Comparison of ENCODE assay signal across 14 mouse cellular contexts in the genomic region with DNA sequence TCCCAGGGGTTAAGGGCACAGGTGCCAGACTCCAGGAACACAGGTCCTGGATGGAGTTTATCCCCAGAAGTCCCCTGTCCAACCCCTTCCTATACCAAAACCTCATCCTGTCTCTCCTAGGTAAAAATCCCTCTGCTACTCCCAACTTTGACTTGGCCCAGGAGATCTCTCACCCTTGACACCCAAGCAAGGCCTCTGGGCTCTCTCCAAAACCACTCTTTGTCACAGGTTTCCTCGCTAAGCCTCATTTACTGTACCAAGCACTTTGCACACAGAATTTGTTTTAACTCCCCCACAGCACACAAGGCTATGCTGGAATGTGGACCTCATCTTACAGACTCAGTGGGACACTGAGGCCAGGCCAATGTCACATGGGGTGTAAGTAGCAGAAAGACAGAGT.
DNase-seq lines count a peak whose midpoint lies in the region; ATAC-seq and TF ChIP-seq lines count a peak whose summit lies in the region.
"Had no signal": no experiment of that assay in that cellular context is flagged by ENCODE, and none has a peak within 500 bp of the region (broad histone marks: within the 10 kb centered on the region; RNA-seq: fewer than 3 reads in every experiment).

No protein-coding gene starts in this region.

- no peak for DNase-seq in forebrain, embryonic 10.5 days (ENCODE audit: extremely low spot score, low spot score)
- DNase-seq in forebrain, embryonic 11.5 days (ENCODE audit: low spot score) = no peak
- DNase-seq in lung, postnatal 0 days (ENCODE audit: low spot score) = no peak
- DNase-seq in lung, postnatal 10 days = no peak
- no peak for DNase-seq in layer of hippocampus, postnatal 14 days (ENCODE audit: low spot score in 2 of 2)
- DNase-seq: cerebellum, postnatal 25 days; liver, embryonic 13.5 days; thymus, postnatal 14 days had no signal

- H3K4me2 ChIP-seq in forebrain, embryonic 11.5 days (ENCODE audit: low read depth, low read length, severe bottlenecking) = no peak overlapping the region
- no peak overlapping the region for H3K4me2 ChIP-seq in hindbrain, embryonic 15.5 days
- no peak overlapping the region for H3K4me2 ChIP-seq in hindbrain, embryonic 12.5 days (replicated peaks)
- H3K4me2 ChIP-seq in lung, postnatal 0 days (replicated peaks; ENCODE audit: low read depth, low read length) = 0 out of 2 replicates have a peak overlapping the region, but pooled peaks have one; percentile 5
- H3K4me2 ChIP-seq in stomach, embryonic 15.5 days = no peak overlapping the region
- H3K4me2 ChIP-seq: liver, embryonic 13.5 days; midbrain, embryonic 13.5 days; neural tube, embryonic 15.5 days had no signal

- TF ChIP-seq EP300 in lung, postnatal 0 days (IDR thresholded peaks at IDR 0.05) = no peak

- H3K4me3 ChIP-seq in forebrain, embryonic 10.5 days = no peak overlapping the region
- no peak overlapping the region for H3K4me3 ChIP-seq in forebrain, embryonic 11.5 days (ENCODE audit: low read depth, low read length)
- H3K4me3 ChIP-seq in hindbrain, embryonic 15.5 days = no peak overlapping the region
- H3K4me3 ChIP-seq in hindbrain, embryonic 12.5 days = no peak overlapping the region
- no peak overlapping the region for H3K4me3 ChIP-seq in lung, postnatal 0 days (ENCODE audit: low read depth, low read length)
- no peak overlapping the region for H3K4me3 ChIP-seq in stomach, embryonic 15.5 days (replicated peaks)
- H3K4me3 ChIP-seq: layer of hippocampus, adult 2 months; liver, embryonic 13.5 days; midbrain, embryonic 13.5 days; neural tube, embryonic 15.5 days had no signal

- 84% methylated on average over 1 of the region's 1 CpGs for WGBS in forebrain, embryonic 10.5 days
- 100% methylated on average over 1 of the region's 1 CpGs for WGBS in forebrain, embryonic 11.5 days
- WGBS in hindbrain, embryonic 15.5 days = 96% methylated on average over 1 of the region's 1 CpGs
- WGBS in hindbrain, embryonic 12.5 days = 77% methylated on average over 1 of the region's 1 CpGs
- WGBS in lung, postnatal 0 days = 50% methylated on average over 1 of the region's 1 CpGs
- 76% methylated on average over 1 of the region's 1 CpGs for WGBS in stomach, embryonic 15.5 days

- ATAC-seq in forebrain, embryonic 11.5 days (replicated peaks; ENCODE audit: low FRiP score) = no peak
- ATAC-seq in hindbrain, embryonic 15.5 days (ENCODE audit: low FRiP score, low read depth) = no peak
- ATAC-seq in hindbrain, embryonic 12.5 days (ENCODE audit: low FRiP score) = no peak
- no peak for ATAC-seq in lung, postnatal 0 days
- ATAC-seq in stomach, embryonic 15.5 days (ENCODE audit: insufficient read depth, low FRiP score, low read depth) = no peak

- no peak overlapping the region for H3K9ac ChIP-seq in forebrain, embryonic 11.5 days (ENCODE audit: low read length)
- no peak overlapping the region for H3K9ac ChIP-seq in hindbrain, embryonic 15.5 days
- H3K9ac ChIP-seq in hindbrain, embryonic 12.5 days = no peak overlapping the region
- no peak overlapping the region for H3K9ac ChIP-seq in lung, postnatal 0 days (replicated peaks; ENCODE audit: low read depth)
- no peak overlapping the region for H3K9ac ChIP-seq in stomach, embryonic 15.5 days
- H3K9ac ChIP-seq: liver, embryonic 13.5 days; midbrain, embryonic 13.5 days; neural tube, embryonic 15.5 days had no signal

- H3K27ac ChIP-seq in forebrain, embryonic 10.5 days = peak overlapping the region; percentile 78; the same call in 1 of the 2 replicates
- H3K27ac ChIP-seq in forebrain, embryonic 11.5 days (ENCODE audit: low read depth, low read length) = no peak overlapping the region
- 0 out of 2 replicates have a peak overlapping the region, but pooled peaks have one; percentile 18 for H3K27ac ChIP-seq in hindbrain, embryonic 15.5 days (replicated peaks)
- H3K27ac ChIP-seq in hindbrain, embryonic 12.5 days = no peak overlapping the region
- H3K27ac ChIP-seq in lung, postnatal 0 days (ENCODE audit: low read length) = peak overlapping the region; percentile 97
- 0 out of 2 replicates have a peak overlapping the region, but pooled peaks have one; percentile 63 for H3K27ac ChIP-seq in stomach, embryonic 15.5 days
- H3K27ac ChIP-seq: liver, embryonic 13.5 days had no signal

- no peak for TF ChIP-seq CTCF in lung, postnatal 0 days (IDR thresholded peaks at IDR 0.05)

- H3K27me3 ChIP-seq in forebrain, embryonic 10.5 days (ENCODE audit: poor library complexity, severe bottlenecking) = peaks cover 11% of the 10 kb centered on the region
- H3K27me3 ChIP-seq in forebrain, embryonic 11.5 days (ENCODE audit: control insufficient read depth, insufficient read depth, low read length) = no peaks in the 10 kb centered on the region
- H3K27me3 ChIP-seq in hindbrain, embryonic 15.5 days = no peaks in the 10 kb centered on the region
- H3K27me3 ChIP-seq in hindbrain, embryonic 12.5 days = no peaks in the 10 kb centered on the region
- no peaks in the 10 kb centered on the region for H3K27me3 ChIP-seq in lung, postnatal 0 days (replicated peaks; ENCODE audit: insufficient read depth, low read length)
- H3K27me3 ChIP-seq in stomach, embryonic 15.5 days (replicated peaks) = no peaks in the 10 kb centered on the region
- H3K27me3 ChIP-seq: neural tube, embryonic 15.5 days had no signal

- H3K4me1 ChIP-seq in forebrain, embryonic 10.5 days = peaks cover 80% of the 10 kb centered on the region
- H3K4me1 ChIP-seq in forebrain, embryonic 11.5 days (replicated peaks; ENCODE audit: control insufficient read depth, insufficient read depth, low read length) = 0 out of 2 replicates have a peak, but pooled peaks cover 3% of the 10 kb centered on the region
- H3K4me1 ChIP-seq in hindbrain, embryonic 15.5 days (replicated peaks) = peaks cover 44% of the 10 kb centered on the region
- H3K4me1 ChIP-seq in hindbrain, embryonic 12.5 days = peaks cover 50% of the 10 kb centered on the region
- H3K4me1 ChIP-seq in lung, postnatal 0 days (ENCODE audit: insufficient read depth, low read depth, low read length) = peaks cover 88% of the 10 kb centered on the region
- H3K4me1 ChIP-seq in stomach, embryonic 15.5 days = peaks cover 72% of the 10 kb centered on the region

- no peaks in the 10 kb centered on the region for H3K36me3 ChIP-seq in forebrain, embryonic 10.5 days (replicated peaks)
- no peaks in the 10 kb centered on the region for H3K36me3 ChIP-seq in forebrain, embryonic 11.5 days (ENCODE audit: control insufficient read depth, insufficient read depth, low read length)
- no peaks in the 10 kb centered on the region for H3K36me3 ChIP-seq in hindbrain, embryonic 15.5 days
- no peaks in the 10 kb centered on the region for H3K36me3 ChIP-seq in hindbrain, embryonic 12.5 days
- peaks cover 4% of the 10 kb centered on the region; the same call in 1 of the 2 replicates for H3K36me3 ChIP-seq in lung, postnatal 0 days (ENCODE audit: insufficient read depth, low read length)
- no peaks in the 10 kb centered on the region for H3K36me3 ChIP-seq in stomach, embryonic 15.5 days
- H3K36me3 ChIP-seq: liver, embryonic 13.5 days; midbrain, embryonic 13.5 days; neural tube, embryonic 15.5 days had no signal

- H3K9me3 ChIP-seq in forebrain, embryonic 10.5 days = no peaks in the 10 kb centered on the region
- H3K9me3 ChIP-seq in forebrain, embryonic 11.5 days (ENCODE audit: control insufficient read depth, low read length) = no peaks in the 10 kb centered on the region
- no peaks in the 10 kb centered on the region for H3K9me3 ChIP-seq in hindbrain, embryonic 15.5 days
- no peaks in the 10 kb centered on the region for H3K9me3 ChIP-seq in hindbrain, embryonic 12.5 days (replicated peaks)
- no peaks in the 10 kb centered on the region for H3K9me3 ChIP-seq in lung, postnatal 0 days (ENCODE audit: low read length)
- no peaks in the 10 kb centered on the region for H3K9me3 ChIP-seq in stomach, embryonic 15.5 days
- H3K9me3 ChIP-seq: liver, embryonic 13.5 days; midbrain, embryonic 13.5 days; neural tube, embryonic 15.5 days had no signal

Comparison
In these comparisons a context has a peak if more than half of its experiments do, and no peak if none do; other contexts are left out.
1. H3K27ac ChIP-seq: peak in forebrain, embryonic 10.5 days (single experiment), hindbrain, embryonic 15.5 days (single experiment), lung, postnatal 0 days (single experiment) and stomach, embryonic 15.5 days (single experiment); none in forebrain, embryonic 11.5 days (single experiment) and hindbrain, embryonic 12.5 days (single experiment).